Comparison of ENCODE assay signal across 18 mouse cellular contexts in the genomic region with DNA sequence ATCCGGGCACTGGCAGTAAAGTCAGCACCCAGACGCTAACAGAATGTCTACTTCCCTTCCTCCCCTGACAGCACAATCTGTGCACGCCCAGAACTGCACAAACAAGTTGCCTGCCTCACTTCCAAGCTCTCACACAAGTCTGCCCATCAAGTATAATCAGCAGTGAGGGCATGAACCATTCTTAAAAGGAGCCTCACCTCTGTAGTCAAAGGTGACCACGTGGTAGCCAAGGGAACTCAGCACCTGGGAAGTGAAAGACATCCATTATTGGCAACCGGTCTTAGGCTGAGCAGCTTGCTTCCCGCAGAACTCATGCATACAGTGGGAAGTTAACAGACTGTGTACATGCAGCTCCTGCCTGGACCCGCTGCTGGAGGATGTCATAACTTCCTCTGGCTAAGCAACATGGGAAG. TPM values are rescaled to one million over a fixed set of nuclear protein-coding genes. Genes with fewer than 3 reads are reported as not detected.
DNase-seq lines count a peak whose midpoint lies in the region; ATAC-seq lines count a peak whose summit lies in the region.
"Had no signal": no experiment of that assay in that cellular context is flagged by ENCODE, and none has a peak within 500 bp of the region (broad histone marks: within the 10 kb centered on the region; RNA-seq: fewer than 3 reads in every experiment).

No protein-coding gene starts in this region.

- no peak overlapping the region for H3K9ac ChIP-seq in heart, embryonic 12.5 days
- H3K9ac ChIP-seq: forebrain, embryonic 15.5 days; hindbrain, embryonic 15.5 days; limb, embryonic 15.5 days had no signal

- WGBS in heart, embryonic 12.5 days: 81% methylated on average over 7 of the region's 7 CpGs
- WGBS in macrophage (ENCODE audit: missing documents): 40% methylated on average over 7 of the region's 7 CpGs

- peaks cover 13% of the 10 kb centered on the region for H3K36me3 ChIP-seq in heart, embryonic 12.5 days
- H3K36me3 ChIP-seq in macrophage (ENCODE audit: inconsistent target): peaks cover 28% of the 10 kb centered on the region; the same call in 1 of the 2 replicates

- H3K27ac ChIP-seq in heart, embryonic 12.5 days (ENCODE audit: poor library complexity, severe bottlenecking): no peak overlapping the region
- peak overlapping the region; percentile 72 for H3K27ac ChIP-seq in brown adipose tissue, adult 24 weeks (replicated peaks; ENCODE audit: low read depth, low read length)
- H3K27ac ChIP-seq in macrophage: peak overlapping the region; percentile 100
- H3K27ac ChIP-seq: forebrain, embryonic 15.5 days; hindbrain, embryonic 15.5 days; limb, embryonic 15.5 days; midbrain, embryonic 10.5 days had no signal

- peaks cover 7% of the 10 kb centered on the region; the same call in 1 of the 2 replicates for H3K4me1 ChIP-seq in heart, embryonic 12.5 days (replicated peaks)
- peaks cover 10% of the 10 kb centered on the region for H3K4me1 ChIP-seq in brown adipose tissue, adult 24 weeks (ENCODE audit: control insufficient read depth, insufficient read depth, insufficient read length, low read length)
- H3K4me1 ChIP-seq: forebrain, embryonic 15.5 days; limb, embryonic 15.5 days; midbrain, embryonic 10.5 days had no signal

- H3K9me3 ChIP-seq in heart, embryonic 12.5 days (replicated peaks): no peaks in the 10 kb centered on the region
- H3K9me3 ChIP-seq: forebrain, embryonic 15.5 days; hindbrain, embryonic 15.5 days; limb, embryonic 15.5 days; midbrain, embryonic 10.5 days had no signal

- peak; percentile 95 for DNase-seq in heart, adult 11 months
- peak; percentile 14 for DNase-seq in lung, postnatal 36 days
- no peak for DNase-seq in lung, adult 18-20 months
- no peak for DNase-seq in cerebellum, adult 8-10 months
- DNase-seq: adrenal gland, postnatal 14 days; B cell, adult 2 months; kidney, adult 8-10 months; right cerebral cortex, postnatal 14 days had no signal

- no peak overlapping the region for H3K4me2 ChIP-seq in heart, embryonic 12.5 days
- H3K4me2 ChIP-seq: forebrain, embryonic 15.5 days; hindbrain, embryonic 15.5 days; limb, embryonic 15.5 days had no signal

- H3K4me3 ChIP-seq in heart, embryonic 12.5 days: no peak overlapping the region
- no peak overlapping the region for H3K4me3 ChIP-seq in brown adipose tissue, adult 24 weeks (ENCODE audit: insufficient read depth, low read depth, low read length)
- H3K4me3 ChIP-seq in macrophage (ENCODE audit: inconsistent target): no peak overlapping the region
- H3K4me3 ChIP-seq: forebrain, embryonic 15.5 days; hindbrain, embryonic 15.5 days; limb, embryonic 15.5 days; midbrain, embryonic 10.5 days; myocyte had no signal

- ATAC-seq in heart, embryonic 12.5 days (ENCODE audit: insufficient number of reproducible peaks, low FRiP score): no peak
- ATAC-seq in granulocyte monocyte progenitor cell, adult 5-6 weeks (replicated peaks; ENCODE audit: poor library complexity, severe bottlenecking): no peak
- ATAC-seq: forebrain, embryonic 15.5 days; lung, postnatal 0 days had no signal

- no peaks in the 10 kb centered on the region for H3K27me3 ChIP-seq in heart, embryonic 12.5 days (replicated peaks)
- H3K27me3 ChIP-seq: forebrain, embryonic 15.5 days; hindbrain, embryonic 15.5 days; limb, embryonic 15.5 days had no signal

- H3K79me2 ChIP-seq in macrophage (ENCODE audit: inconsistent target): peaks cover 55% of the 10 kb centered on the region

RNA-seq across cellular contexts. Expression of a gene that starts 55.5 kb away (rescaled TPM):
- 212 and 213 TPM in 2 replicates for polyA plus RNA-seq in heart, embryonic 12.5 days (2016; fragmentation: Nextera tagmentation; extraction: Ambion mirVana)
- polyA plus RNA-seq in brown adipose tissue, adult 24 weeks (2012; ENCODE audit: insufficient read depth, insufficient read length, missing spikeins): 51.9 and 52.1 TPM in 2 replicates
- 100 to 1,000 TPM in 1 of 26 experiments, 10 to 100 TPM in 23, 1 to 10 TPM in 2; 8.1 to 108 (median 39.3) TPM for total RNA-seq in macrophage (2018; cell fraction: chromatin; rRNA removed)
- 10 to 100 TPM; 31.5 to 66.3 (median 47.1) TPM for total RNA-seq in macrophage (2018; cell fraction: cytosol; rRNA removed)
- 10 to 100 TPM; 22.2 to 83.1 (median 39.5) TPM for total RNA-seq in macrophage (2018; cell fraction: nucleus; rRNA removed)
- 44.5 to 59.8 TPM (median 50.7 TPM) in 3 replicates for polyA plus RNA-seq in macrophage (2018)
- 18.3 and 18.9 TPM in 2 replicates for total RNA-seq in granulocyte monocyte progenitor cell, adult 5-6 weeks (2014; fragmentation: Nextera tagmentation)
- 25.9 and 40.1 TPM in 2 replicates for total RNA-seq in granulocyte monocyte progenitor cell, adult 5-6 weeks (2017)

Comparison
In these comparisons a context has a peak if more than half of its experiments do, and no peak if none do; other contexts are left out.
1. DNase-seq: peak in heart, adult 11 months (single experiment) and lung, postnatal 36 days (single experiment); none in lung, adult 18-20 months (0 of 2) and cerebellum, adult 8-10 months (single experiment).